Mouse (Mus musculus) spleen, postnatal 14 days (tissue): ENCODE measurements around the gene Brd3.

ENCODE experiments used
- DNase-seq, 2 experiments: peaks; one replicate each; pipeline ENCODE4 v3.0.0; 2021 to 2022; ENCODE audit warnings: low spot score in 2 of 2

The Brd3 gene

DNA sequence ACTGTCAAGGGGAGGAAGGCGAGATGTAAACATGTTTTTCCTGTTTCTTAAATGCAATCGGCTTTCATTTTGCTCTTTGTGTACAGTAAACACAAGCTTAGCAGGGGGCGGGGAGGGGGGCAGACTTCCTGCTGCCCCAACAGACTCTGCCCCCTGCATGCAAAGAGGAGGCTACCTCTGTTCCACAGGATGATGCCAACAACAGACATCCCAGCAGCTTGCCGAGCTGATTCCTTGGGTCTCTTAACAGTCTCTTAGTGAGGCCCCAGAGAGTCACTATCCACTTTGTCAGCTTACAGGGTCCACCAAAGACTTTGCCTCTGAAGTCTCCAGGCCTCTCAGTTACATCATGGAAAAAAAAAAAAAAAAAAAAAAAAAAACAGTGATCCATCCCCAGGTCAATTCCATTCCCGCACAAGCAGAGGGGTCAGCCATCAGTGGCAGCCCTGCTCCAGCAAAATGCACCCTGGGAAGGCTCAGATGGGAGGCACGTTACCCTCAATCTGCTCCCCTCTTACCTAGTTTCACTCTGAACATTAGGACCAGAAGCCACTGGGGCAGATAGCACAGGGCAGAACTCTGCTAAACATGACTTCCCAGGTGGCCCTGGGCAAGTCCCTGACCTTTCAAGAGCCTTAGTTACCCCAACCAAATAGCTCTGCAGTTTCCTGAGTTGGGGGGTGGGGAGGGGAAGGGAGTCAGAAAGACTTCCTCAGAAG, 102.9 kb downstream of the Brd3 start:
- no peak for DNase-seq

DNA sequence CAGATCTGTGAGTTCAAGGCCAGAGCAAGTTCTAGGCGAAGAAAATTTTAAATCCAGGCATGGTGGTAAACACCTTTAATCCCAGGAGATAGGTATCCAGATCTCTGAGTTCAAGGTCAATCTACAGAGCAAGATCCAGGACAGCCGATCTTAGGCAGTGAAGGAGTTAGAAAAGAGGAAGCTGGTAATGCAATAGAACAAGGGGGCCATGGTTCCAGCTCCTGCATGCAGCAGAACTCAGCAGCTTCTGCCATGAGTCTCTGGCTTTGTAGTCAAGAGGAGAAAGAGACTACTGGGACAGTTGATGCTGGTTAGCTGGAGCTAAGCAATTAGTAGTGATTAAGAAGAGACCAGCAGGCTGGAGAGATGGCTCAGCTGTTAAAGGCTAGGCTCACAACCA, 105.9 kb downstream of the Brd3 start:
- DNase-seq, result no peak

DNA sequence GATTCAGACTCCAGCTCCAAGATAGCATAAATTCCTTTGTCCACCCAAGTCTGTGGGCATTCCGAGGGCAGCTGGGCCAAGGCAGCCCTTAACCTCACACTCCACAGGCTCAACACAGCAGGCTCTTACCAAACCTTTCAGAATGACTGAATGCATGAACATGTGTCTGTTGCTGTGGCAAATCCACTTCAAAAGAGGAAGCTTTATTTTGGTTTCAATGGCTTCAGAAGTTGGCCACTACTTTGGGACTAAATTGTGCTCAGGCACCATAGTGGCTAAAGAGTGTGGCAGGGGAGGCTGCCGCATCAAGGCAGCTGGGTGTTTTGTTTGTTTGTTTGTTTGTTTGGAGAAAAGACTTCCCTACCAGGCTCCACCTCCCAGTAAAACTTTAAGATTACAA, 107.4 kb downstream of the Brd3 start:
- no peak for DNase-seq

DNA sequence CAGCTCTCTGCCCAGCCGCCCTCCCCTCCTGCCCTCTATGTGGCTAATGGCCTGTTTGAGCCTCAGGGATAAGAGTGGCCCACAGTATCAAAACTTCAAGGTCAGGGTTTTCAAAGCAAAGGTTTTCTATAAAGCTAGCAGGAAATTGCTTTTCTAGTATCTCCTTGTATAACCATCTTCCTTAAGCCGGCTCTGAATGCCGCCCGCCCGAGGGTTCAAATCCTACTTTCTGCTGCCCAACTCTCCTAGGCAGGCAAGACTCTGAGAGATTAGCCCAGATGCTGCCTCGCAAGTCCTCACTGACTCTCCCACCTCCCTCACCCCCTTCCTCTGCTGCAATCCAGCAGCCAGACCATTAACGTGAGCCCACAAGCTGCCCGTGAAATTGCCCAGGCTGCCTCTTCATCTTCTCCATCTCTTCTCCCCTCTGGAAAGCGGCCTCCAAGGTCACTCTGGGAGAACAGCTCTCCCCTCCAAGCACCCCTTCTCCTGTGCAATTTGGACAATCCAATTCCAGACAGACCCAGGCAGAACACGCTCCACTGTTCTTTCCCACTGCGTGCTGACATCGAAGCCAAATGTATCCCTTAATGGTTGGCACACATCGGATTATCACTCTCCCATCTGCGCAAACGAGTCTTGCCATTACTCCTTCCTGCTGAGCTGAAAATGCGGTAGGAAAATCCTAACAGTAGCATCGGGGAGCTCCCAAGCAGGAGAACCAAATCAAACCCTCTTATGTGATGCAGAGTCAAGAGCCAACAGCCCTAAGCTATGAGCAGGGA, 110.6 kb downstream of the Brd3 start:
- no peak for DNase-seq
